Mouse (Mus musculus): ENCODE measurements around the gene Olfr235.
"Not testable (repeated sequence)": the region's sequence is repeated elsewhere in the genome, so short reads cannot be mapped to it uniquely, and the experiment has no call there.

Olfr235 gene

DNA sequence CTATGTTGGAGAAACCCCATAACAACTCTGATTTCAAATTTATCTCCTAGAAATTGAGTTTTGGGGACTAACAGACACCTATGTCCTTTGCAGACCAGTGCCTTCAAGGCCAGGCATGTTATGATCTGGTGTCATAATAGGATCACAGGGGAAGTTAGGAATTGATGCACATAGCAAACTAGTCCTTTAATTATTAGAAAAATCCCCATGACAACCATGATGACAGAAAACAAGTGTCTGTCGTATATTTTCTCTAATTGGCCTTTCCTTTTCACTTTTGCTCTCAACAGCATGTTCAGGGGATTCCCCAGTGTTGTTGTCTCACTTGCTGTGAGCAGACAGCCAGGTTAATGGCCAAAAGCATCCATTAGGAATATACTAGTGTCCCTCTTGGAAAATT lies at the start of gene Olfr235:
Gene Olfr235, plus strand, starts transcription at position 301 of the 400 bp plus-strand sequence.
- DNase-seq (ENCODE audit: low read depth, low spot score), result no peak

DNA sequence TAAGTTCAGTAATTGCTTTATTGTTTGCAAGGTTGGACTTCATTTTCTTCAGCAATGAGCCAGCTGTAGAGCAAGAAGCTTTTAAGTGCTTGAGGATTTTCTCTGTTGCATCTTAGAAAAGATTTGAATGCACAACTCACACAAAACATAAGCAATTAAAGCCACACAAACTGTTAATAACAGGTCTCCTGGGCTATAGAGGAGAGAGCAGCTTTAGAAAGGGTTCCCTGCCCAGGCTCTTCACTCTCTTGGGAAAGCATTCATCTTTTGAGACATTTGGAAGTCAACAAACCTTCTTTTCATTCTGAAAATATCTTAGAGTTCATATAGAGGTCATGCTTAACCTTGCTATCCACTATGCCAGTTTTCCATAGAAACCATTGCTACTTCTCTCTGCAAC lies 28.3 kb upstream of the Olfr235 start, which contains the start of gene Olfr1432:
Gene Olfr1432, minus strand, starts transcription at position 101 of the 400 bp plus-strand sequence.
- DNase-seq (ENCODE audit: low read depth, low spot score), result not testable (repeated sequence)

DNA sequence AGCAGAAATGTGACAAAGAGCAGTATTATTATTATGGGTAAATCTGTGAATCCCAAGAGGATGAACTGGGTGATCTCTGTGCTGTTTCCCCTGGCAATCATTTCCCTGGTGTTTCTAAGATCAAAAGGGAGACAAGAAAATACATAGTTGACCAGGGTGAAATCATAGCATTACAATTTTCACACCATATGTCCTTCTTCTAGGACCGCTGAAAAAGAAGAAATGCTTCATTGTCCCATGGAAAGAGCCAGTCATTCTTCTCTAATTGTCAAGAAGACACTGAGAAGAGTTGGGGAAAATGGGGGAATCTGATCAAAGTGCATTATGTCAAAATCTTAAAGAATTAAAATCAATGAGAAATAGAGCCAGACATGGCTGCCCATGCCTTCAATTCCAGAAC lies 19.3 kb upstream of the Olfr235 start, which contains the start of gene Olfr262:
Gene Olfr262, minus strand, starts transcription at position 101 of the 400 bp plus-strand sequence.
- DNase-seq (ENCODE audit: low read depth, low spot score), result no peak

DNA sequence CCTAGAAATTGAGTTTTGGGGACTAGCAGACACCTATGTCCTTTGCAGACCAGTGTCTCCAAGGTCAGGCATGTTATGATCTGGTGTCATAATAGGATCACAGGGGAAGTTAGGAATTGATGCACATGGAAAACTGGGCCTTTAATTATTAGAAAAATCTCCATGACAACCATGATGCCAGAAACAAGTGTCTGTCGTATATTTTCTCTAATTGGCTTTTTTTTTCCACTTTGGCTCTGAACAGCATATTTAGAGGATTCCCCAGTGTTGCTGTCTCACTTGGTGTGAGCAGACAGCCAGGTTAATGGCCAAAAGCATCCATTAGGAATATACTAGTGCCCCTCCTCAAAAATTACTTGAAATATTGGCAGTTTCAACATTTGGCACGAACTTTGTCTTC lies 18.7 kb downstream of the Olfr235 start, which contains the start of gene Olfr1434:
Gene Olfr1434, plus strand, starts transcription at position 301 of the 400 bp plus-strand sequence.
- DNase-seq (ENCODE audit: low read depth, low spot score), result no peak

DNA sequence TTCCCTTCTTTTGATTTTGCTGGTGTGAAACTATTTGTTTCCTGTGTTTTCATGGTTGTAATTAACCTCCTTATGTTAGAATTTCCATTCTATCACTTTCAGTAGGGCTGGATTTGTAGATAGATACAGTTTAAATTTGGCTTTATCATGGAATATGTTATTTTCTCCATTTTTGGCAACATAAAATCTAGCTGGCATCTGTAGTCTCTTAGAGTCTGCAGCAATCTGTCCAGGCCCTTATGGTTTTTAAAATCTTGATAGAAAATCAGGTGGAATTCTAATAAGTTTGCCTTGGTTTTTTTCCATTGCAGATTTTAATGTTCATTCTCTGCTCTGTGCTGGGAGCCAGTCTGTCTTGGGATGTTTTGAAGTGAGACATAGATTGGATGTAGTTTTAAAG lies 32.1 kb downstream of the Olfr235 start:
- no peak for DNase-seq (ENCODE audit: low read depth, low spot score)

DNA sequence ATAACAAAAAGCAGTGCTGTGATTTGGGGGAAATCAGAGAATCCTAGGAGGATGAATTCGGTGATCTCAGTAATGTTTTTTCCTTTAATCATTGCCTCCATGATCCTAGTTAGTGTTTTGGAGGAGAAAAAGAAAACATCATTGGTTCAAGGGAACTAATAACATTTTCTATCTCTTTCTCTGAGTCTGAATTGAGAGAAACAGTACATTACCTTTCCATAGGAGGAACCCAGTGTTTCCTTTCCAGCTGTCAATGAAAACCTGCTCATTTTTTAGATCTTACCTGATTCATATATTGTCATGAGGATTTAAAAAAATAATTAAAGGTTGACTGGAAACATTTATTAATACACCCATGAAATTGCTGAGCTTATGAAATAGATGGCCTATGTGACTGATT lies 38.2 kb downstream of the Olfr235 start, which contains the start of gene Olfr1436:
Gene Olfr1436, minus strand, starts transcription at position 101 of the 400 bp plus-strand sequence.
- DNase-seq (ENCODE audit: low read depth, low spot score), result not testable (repeated sequence)

All from A20 (cell line).